Mouse (Mus musculus): ENCODE data around the gene Dock1. TPM values are rescaled to one million over a fixed set of nuclear protein-coding genes. Genes with fewer than 3 reads are reported as not detected.

Gene Dock1
- total and polyA plus RNA-seq, 3 experiments: not detected

DNA sequence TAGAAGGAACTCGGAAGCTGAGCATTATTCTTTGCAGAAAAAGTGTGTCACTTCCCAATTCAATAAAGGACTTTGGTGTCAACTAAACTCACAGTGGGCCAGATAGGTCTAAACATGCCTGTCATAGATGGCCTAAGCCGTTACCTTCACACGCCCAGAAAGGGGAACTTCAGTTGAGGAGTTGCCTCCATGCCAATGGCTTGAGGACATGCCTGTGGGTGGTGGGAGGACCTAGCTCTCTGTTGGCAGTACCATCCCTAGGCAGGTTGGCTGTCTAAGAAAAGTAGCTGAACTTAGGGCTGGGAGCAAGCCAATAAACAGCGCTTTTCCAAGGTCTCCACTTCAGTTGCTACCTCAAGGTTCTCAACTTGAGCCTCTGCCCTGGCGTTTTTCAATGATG lies 53.1 kb downstream of the Dock1 start:
- peaks cover 82% of the 10 kb centered on the region for H3K9me3 ChIP-seq (replicated peaks; ENCODE audit: low read length)
- H3K27ac ChIP-seq (ENCODE audit: insufficient read depth, low read depth): no peak overlapping the region

GRCm38 (mm10) chr7:134724841-134725240 lies 54.4 kb downstream of the Dock1 start:
- peaks cover 80% of the 10 kb centered on the region for H3K9me3 ChIP-seq (replicated peaks; ENCODE audit: low read length)
- DNase-seq (ENCODE audit: extremely low read depth): no peak
- in situ Hi-C loops (cut with MboI; ENCODE audit: low pct_ligation_motif_present, low pct_unique_long_range_greater_than_20kb, low sequenced_read_pairs): no loop called here
- H3K27me3 ChIP-seq (replicated peaks): no peaks in the 10 kb centered on the region
- H3K36me3 ChIP-seq (replicated peaks in 1 of 2; ENCODE audit: control insufficient read depth in 1 of 2, insufficient read depth in 1 of 2, low read length in 1 of 2): no peaks in the 10 kb centered on the region
- TF ChIP-seq SIN3A (IDR thresholded peaks at IDR 0.05; ENCODE audit: low read length) (no peak), MAX (IDR thresholded peaks at IDR 0.05; ENCODE audit: low read length) (no peak), NELFE (IDR thresholded peaks at IDR 0.05; ENCODE audit: low read depth, low read length) (no peak), CHD1 (IDR thresholded peaks at IDR 0.05; ENCODE audit: low read depth, low read length) (no peak), KAT2A (IDR thresholded peaks at IDR 0.05; ENCODE audit: insufficient replicate concordance, low read length) (no peak), HCFC1 (IDR thresholded peaks at IDR 0.05; ENCODE audit: low read depth, low read length) (no peak), EP300 (IDR thresholded peaks at IDR 0.05; ENCODE audit: low read length) (no peak), GABPA (IDR thresholded peaks at IDR 0.05; ENCODE audit: insufficient replicate concordance, low read depth, low read length) (no peak), JUN (IDR thresholded peaks at IDR 0.05; ENCODE audit: insufficient read depth, low read depth, low read length) (no peak), CHD2 (IDR thresholded peaks at IDR 0.05; ENCODE audit: low read length) (no peak), UBTF (IDR thresholded peaks at IDR 0.05; ENCODE audit: low read depth, low read length) (no peak), JUND (conservative IDR thresholded peaks at IDR 0.05; ENCODE audit: low read depth, low read length) (no peak), ETS1 (conservative IDR thresholded peaks at IDR 0.05; ENCODE audit: low read depth, low read length) (no peak)
- H3K4me3 ChIP-seq (replicated peaks in 1 of 3; ENCODE audit: low read depth in 2 of 3, low read length in 2 of 3, poor library complexity in 1 of 3): no peak overlapping the region
- H3K4me2 ChIP-seq (ENCODE audit: insufficient read depth, low read depth, poor library complexity, severe bottlenecking): no peak overlapping the region
- no peak overlapping the region for H3K27ac ChIP-seq (ENCODE audit: insufficient read depth, low read depth)
- dilution Hi-C loops (cut with MboI; ENCODE audit: extremely low pct_ligation_motif_present, extremely low pct_unique_long_range_greater_than_20kb, low sequenced_read_pairs): no loop called here
- no peak overlapping the region for H3K9ac ChIP-seq (ENCODE audit: insufficient read depth, low read depth)
- no peaks in the 10 kb centered on the region for H3K79me2 ChIP-seq (replicated peaks; ENCODE audit: control insufficient read depth, extremely low read depth, insufficient read depth, poor library complexity, severe bottlenecking)
- H3K4me1 ChIP-seq (ENCODE audit: control insufficient read depth in 1 of 2, insufficient read depth in 2 of 2): no peaks in the 10 kb centered on the region

More for the DNA sequence above, 53.1 kb downstream of the Dock1 start:
- in situ Hi-C loops (cut with MboI; ENCODE audit: low pct_ligation_motif_present, low pct_unique_long_range_greater_than_20kb, low sequenced_read_pairs): no loop called here
- H3K79me2 ChIP-seq (replicated peaks; ENCODE audit: control insufficient read depth, extremely low read depth, insufficient read depth, poor library complexity, severe bottlenecking): no peaks in the 10 kb centered on the region
- no peak for DNase-seq (ENCODE audit: extremely low read depth)
- dilution Hi-C loops (cut with MboI; ENCODE audit: extremely low pct_ligation_motif_present, extremely low pct_unique_long_range_greater_than_20kb, low sequenced_read_pairs): no loop called here
- TF ChIP-seq TBP (conservative IDR thresholded peaks at IDR 0.05; ENCODE audit: low read depth, low read length): no peak
- TF ChIP-seq KAT2A (IDR thresholded peaks at IDR 0.05; ENCODE audit: insufficient replicate concordance, low read length): no peak
- no peak for TF ChIP-seq POLR2A (IDR thresholded peaks at IDR 0.05; ENCODE audit: low read depth, low read length)
- TF ChIP-seq RAD21 (IDR thresholded peaks at IDR 0.05; ENCODE audit: low read depth, low read length): no peak
- no peak for TF ChIP-seq USF2 (conservative IDR thresholded peaks at IDR 0.05; ENCODE audit: low read depth, low read length)
- no peak for TF ChIP-seq CTCF (conservative IDR thresholded peaks at IDR 0.05 in 1 of 2, IDR thresholded peaks at IDR 0.05 in 1 of 2; ENCODE audit: low read depth in 2 of 2, low read length in 2 of 2)
- no peak overlapping the region for H3K4me3 ChIP-seq (replicated peaks in 1 of 3; ENCODE audit: low read depth in 2 of 3, low read length in 2 of 3, poor library complexity in 1 of 3)
- no peak overlapping the region for H3K9ac ChIP-seq (ENCODE audit: insufficient read depth, low read depth)
- no peaks in the 10 kb centered on the region for H3K27me3 ChIP-seq (replicated peaks)
- no peaks in the 10 kb centered on the region for H3K36me3 ChIP-seq (replicated peaks in 1 of 2; ENCODE audit: control insufficient read depth in 1 of 2, insufficient read depth in 1 of 2, low read length in 1 of 2)
- no peaks in the 10 kb centered on the region for H3K4me1 ChIP-seq (ENCODE audit: control insufficient read depth in 1 of 2, insufficient read depth in 2 of 2)
- H3K4me2 ChIP-seq (ENCODE audit: insufficient read depth, low read depth, poor library complexity, severe bottlenecking): no peak overlapping the region

All from CH12.LX (cell line).